Mouse (Mus musculus): ENCODE data around the gene Fbxw8.

Gene Fbxw8

DNA sequence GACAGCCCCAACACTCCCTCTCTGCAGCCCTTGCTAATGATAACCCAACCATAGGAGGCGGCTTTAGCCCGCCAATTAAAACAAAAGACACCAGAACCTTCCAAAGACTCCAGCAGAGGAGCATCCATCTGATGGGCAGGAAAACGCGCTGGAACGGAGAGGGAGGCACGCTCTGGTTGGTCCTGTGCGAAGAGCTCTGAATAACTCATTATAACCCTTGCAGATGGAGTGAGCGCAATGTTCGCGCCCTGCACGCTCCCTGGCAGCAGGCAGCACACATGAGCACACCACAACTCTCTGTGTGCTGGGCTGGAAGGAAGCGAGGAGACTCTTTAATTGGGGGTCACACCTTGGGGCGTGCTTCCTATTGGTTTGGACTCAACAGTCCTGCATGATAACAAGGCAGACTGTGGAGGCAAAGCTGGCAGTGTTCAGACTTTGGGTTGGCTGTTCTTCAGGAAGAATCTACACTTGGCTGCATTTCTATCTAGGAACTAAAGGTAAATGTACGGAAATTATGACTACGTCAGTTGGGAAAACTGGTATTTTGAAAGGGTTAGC lies 82.0 kb downstream of the Fbxw8 start:
- in situ Hi-C loops (cut with MseI, MboI), result no loop called here

- in situ Hi-C loops (cut with MseI, MboI), result no loop called here
Observed at GRCm38 (mm10) chr5:118071766-118072165, 83.5 kb downstream of the Fbxw8 start.

DNA sequence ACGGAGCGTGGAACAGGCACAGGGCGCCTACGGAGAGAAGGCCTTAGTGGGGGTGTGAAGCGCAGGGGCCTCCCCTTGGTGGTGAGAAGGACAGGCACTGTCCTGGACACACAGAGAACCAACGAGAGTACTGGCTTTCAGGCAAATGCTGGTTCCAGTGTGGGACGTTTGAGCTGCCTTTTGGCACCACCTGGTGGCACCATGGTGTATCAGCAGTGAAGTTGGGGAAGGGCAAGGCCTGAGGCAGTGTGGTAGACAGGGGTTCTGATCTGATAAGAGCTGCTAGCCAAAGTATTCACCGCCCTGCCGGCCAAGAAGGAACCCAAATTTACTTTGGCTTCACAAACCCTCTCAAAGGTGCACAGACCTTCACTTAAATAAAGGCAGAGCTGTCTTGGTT lies 85.9 kb downstream of the Fbxw8 start:
- in situ Hi-C loops (cut with MseI, MboI), result no loop called here

DNA sequence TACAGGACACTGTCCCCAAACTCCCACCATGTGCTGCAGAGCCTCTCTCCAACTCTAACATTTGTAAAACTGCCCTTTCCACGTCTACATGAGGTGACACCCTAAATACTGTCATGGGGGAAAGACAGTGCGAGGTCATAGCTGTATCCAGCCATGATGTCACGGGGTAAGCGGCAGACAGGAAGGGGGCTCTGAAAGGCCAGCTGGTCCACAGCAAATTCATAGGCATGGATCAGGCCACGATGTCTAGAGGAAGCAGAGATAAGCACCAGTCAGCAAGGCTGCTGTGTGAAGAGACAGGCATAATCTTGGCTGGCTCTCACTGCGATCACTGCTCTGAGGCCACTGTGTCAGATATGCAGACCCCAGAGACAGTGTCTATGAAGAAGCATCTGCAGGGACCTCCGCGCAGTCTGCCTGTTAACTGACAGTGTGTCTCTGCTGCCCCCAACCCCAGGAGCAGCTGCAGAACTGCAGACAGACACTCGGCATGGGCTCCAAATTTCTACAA lies 87.2 kb downstream of the Fbxw8 start:
- in situ Hi-C loops (cut with MseI, MboI), result no loop called here

DNA sequence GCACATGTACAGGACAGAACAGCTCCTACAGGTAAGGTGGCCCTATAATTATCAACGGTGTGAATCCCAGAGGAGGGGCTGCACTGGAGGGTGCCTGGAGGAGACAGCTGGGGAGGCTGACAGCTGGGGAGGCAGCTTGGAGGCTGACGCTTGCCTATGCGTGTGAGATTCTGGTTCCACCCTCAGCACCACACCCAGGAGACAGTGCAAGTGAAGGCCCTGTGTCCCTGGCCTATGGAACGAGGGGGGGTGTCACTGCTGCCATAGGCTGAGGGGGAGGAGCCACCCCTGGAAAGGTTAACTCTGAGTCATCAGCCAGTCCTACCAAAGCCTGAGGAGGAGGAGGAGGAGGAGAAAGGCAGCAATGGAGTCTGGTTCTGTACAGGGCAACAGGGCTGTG lies 87.7 kb downstream of the Fbxw8 start:
- in situ Hi-C loops (cut with MseI, MboI), result no loop called here

DNA sequence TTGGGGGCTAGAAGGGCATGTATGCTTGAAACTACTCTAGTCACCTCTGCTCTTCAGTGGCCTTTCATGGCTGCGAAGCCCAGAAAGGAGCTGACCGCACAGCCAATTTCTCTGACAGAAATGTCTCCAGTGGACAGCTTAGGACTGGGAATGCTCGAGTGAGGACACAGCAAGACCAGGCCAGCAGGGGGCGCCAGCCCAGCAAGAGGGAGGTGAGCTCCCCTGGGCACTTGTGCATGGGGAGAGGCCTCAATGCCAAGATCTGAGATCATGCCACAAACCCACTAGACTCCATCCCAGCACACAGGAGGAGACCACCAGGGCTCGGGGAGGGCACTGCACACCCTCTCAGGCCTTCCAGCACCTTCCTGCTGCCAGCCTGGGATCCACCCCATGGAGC lies 88.4 kb downstream of the Fbxw8 start:
- in situ Hi-C loops (cut with MseI, MboI), result no loop called here

DNA sequence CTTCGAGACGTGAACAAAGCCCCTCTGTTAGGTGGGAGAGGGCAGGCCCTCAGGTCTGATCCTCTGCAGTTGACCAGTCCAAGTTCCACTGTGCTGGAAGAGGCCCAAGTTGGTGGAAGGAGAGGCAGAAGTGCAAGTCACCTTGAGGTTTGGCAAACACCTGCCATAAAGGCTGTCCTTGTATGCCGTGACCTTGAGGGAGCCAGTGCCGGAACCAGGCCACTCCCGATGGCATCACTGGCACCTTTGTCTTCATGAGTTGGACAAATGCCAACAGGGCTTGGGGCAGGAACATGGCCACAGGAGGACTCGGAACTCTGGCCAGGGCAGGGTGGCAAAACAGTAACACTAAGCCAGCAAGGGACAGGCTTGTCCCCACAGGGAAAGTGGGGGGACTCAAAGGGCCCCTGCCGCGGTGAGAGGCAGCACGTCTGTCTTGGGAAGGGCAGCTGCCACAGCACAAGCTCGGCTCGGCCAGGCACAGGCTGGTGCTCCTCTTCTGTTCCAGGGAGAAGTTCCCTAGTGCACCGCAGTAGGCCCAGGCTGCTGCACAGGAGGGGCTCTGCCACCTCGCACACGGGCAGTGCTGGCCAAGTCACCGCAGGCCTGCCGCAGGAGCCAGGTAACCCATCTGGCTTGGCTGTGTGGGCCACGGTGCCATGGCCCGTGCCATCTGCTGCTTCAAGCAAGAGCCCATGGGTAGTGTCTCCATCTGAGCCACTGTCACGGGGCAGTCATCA lies 89.6 kb downstream of the Fbxw8 start:
- in situ Hi-C loops (cut with MseI, MboI), result no loop called here

- in situ Hi-C loops (cut with MseI, MboI), result no loop called here
Observed at GRCm38 (mm10) chr5:118064284-118064901, 90.9 kb downstream of the Fbxw8 start.

DNA sequence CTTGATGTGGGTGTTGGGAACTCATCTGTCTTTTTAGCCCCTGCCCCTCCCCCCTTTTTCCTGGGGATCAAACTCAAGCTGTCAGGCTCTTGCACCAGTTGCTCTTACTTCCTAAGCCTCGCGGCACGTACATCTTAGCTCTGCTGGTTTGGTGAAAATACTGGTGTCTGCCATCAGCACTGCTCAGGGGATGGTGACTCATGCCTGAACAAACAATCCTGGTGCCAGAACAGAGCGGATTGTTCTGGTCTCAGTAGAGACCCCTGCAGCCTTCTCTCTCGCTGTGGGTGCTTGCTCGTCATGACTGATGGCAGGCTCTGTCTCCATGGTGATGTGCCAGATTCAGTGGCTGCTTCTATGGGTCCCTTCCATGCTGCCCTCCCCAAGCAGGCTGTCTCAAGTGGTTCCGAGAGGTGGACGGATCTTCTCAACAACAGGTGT lies 92.1 kb downstream of the Fbxw8 start:
- in situ Hi-C loops (cut with MseI, MboI), result no loop called here

DNA sequence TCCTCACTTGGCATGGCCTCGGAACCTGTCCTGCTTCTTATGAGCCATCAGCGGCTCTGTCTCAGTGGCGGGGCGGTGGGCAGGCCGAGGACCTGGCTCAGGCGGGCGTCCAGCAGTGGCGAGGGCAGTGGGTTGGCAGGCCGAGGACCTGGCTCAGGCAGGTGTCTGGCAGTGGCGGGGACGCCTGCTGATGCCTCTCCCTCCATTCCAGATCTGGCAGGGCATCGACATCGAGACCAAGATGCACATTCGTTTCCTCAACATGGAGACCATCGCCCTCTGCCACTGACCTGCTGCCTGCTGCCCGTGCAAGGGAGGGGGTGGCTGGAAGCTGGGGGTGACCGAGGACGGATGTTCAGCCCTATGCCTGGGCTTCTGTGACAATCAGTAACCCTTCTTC lies 93.9 kb downstream of the Fbxw8 start:
- in situ Hi-C loops (cut with MseI, MboI), result no loop called here

GRCm38 (mm10) chr5:118059646-118060045 lies 95.6 kb downstream of the Fbxw8 start:
- in situ Hi-C loops (cut with MseI, MboI), result no loop called here

- in situ Hi-C loops (cut with MseI, MboI), result no loop called here
Observed at GRCm38 (mm10) chr5:118058858-118059257, 96.4 kb downstream of the Fbxw8 start.

GRCm38 (mm10) chr5:118057508-118058111 lies 97.7 kb downstream of the Fbxw8 start:
- in situ Hi-C loops (cut with MseI, MboI), result no loop called here

DNA sequence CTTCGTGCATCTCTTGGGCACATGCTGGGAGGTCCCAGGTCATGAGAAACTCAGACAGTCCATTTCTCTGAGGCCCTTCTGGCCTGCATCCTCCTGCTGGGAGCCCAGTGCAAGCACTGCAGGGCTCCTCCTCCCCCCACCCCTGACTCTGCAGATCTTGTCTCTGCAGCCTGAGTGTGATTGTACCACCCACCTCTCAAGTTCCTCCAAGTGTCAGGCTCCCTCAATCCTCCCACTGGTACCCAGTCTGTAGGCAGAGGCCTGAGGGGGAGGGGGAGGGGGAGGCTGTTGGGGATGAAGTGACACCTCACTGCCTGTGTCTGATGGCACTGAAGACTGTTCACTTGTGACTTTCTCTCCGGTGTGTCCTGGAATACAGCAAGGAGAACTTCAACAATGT lies 102.1 kb downstream of the Fbxw8 start:
- in situ Hi-C loops (cut with MseI, MboI), result no loop called here

DNA sequence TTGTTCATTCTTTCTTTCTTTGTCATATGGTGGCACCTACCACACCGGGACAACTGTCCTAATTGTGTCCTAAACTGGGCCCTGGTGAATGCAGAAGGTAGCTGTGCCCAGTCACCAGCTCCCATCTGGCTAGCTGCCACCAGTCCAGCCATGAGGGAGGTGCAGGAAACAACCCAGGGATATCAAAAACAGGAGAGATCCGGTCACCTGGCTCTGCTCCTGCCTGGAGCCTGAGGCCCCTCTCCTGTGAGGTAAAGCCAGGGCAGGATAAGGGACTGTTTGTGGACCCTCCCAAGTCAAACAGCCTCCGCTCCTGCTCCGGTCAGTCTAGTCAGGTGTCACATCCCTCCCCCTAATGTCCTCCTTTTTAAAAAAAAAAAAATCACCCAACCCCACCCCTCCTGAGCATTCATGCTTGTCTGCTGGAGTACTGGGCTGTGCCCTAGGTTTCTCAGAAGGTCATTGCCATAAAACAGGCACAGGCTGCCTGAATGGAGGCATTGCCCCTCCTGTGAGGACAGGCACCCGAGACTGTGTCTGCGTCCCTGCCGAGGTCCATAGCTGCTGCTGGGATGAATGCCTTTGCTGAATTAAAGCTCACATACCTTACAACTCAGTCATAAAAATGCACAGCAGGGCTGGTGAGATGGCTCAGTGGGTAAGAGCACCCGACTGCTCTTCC lies 103.1 kb downstream of the Fbxw8 start:
- in situ Hi-C loops (cut with MseI, MboI), result no loop called here

DNA sequence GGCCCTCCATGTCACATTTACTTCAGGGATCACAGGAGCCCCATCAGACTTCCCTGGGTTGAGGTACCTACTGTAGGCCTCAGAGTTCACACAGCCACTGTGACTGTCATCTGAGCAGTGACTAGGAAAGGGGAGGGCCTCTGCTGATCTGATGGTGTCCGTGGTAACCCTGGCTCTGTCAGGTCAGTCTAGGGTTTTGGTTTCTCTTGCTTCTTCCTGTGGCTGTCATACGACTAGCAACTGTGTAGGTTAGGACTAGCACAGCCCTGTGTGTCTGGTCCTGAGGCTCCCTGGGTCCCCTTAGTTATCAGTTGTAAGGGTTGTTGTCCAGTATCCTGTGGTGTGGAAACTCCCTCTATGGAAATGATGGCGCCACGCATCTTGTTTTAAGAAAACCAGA lies 104.5 kb downstream of the Fbxw8 start:
- in situ Hi-C loops (cut with MseI, MboI), result no loop called here

GRCm38 (mm10) chr5:118048928-118049327 lies 106.3 kb downstream of the Fbxw8 start:
- in situ Hi-C loops (cut with MseI, MboI), result no loop called here

DNA sequence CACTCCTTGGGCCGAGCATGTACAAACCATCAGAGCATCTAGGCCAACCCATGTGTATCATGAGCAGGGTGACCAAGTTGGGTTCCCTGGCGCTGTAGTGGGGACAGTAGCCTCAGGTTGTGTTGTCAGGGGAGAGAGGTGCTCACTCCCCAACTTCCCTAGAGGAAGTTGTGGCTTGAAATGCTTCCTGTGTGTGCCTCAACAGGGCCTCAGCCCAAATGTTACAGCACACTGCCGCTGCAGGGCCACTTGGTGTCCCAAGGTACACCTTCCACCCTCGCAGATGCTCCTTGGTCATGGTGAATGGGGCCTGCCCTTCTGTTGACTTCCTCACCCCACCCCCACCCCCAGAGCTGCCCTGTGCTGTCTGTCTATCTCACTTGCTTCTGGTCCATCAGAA lies 106.9 kb downstream of the Fbxw8 start:
- in situ Hi-C loops (cut with MseI, MboI), result no loop called here

DNA sequence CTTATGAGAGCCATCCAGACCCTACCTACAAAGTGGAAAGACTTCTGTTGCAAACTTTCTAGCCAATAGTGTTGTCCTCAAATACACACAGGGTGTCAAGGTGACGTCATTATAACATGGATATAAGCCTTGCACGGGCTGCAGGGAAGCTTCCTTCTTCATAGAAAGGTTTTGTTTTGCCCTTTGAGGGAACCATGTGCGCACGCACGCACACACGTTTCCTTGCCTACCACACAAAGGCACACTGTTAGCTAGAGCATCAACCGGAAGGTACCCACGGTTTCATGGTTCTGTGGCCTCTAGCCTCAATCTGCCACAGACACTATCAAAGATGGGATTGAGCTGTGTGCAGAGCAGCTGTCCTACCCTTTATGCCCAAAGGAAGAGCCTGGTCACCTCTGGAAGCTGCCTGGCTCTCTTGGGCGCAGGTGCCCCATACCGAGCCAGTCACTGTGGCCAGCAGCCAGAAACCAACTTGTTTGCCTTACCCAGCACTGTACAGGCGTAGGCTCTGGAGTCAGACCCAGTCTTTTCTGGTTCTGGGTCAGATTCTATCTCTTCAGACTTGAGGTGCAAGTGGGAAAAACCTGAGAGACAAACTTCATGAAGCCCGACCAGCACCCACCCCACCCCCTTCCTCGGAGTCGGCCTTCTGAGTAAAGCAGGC lies 108.0 kb downstream of the Fbxw8 start:
- in situ Hi-C loops (cut with MseI, MboI), result no loop called here

- in situ Hi-C loops (cut with MseI, MboI), result no loop called here
Observed at GRCm38 (mm10) chr5:118045385-118045784, 109.9 kb downstream of the Fbxw8 start.

- in situ Hi-C loops (cut with MseI, MboI), result no loop called here
Observed at GRCm38 (mm10) chr5:118044907-118045306, 110.4 kb downstream of the Fbxw8 start.
